Mouse (Mus musculus): Measurements from ENCODE around the gene Slc30a6. TPM values are rescaled to one million over a fixed set of nuclear protein-coding genes. Genes with fewer than 3 reads are reported as not detected.
"Not testable (repeated sequence)": the region's sequence is repeated elsewhere in the genome, so short reads cannot be mapped to it uniquely, and the experiment has no call there.

The Slc30a6 gene
- polyA plus RNA-seq, 1 experiment from 2014 or later = 40.9 TPM

DNA sequence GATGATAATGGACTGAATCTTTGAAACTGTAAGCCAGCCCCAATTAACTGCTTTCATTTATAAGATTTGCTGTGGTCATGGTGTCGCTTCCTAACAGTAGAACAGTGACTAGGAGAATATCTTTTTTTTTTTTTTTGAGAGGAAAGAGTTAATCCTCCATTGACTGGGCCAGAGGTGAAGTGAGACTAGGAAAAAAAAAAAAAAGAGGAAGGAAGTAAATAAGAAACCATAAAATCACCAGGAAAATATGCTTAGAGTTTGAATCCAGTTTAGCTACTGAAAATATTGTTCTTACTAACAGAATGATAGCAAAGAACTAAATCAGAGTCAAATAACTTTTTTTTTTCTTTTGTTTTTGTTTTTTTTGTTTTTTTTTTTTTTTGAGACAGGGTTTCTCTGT lies 59.3 kb downstream of the Slc30a6 start:
- no peak overlapping the region for H3K27ac ChIP-seq
- H3K9me3 ChIP-seq = no peaks in the 10 kb centered on the region

GRCm38 (mm10) chr17:74455426-74455825 lies 60.0 kb downstream of the Slc30a6 start:
- H3K9ac ChIP-seq = no peak overlapping the region
- no peak overlapping the region for H3K4me2 ChIP-seq
- ATAC-seq (ENCODE audit: insufficient number of reproducible peaks, low FRiP score, low TSS enrichment, low read depth) = no peak
- WGBS = 83% methylated on average over 4 of the region's 4 CpGs
- no peak overlapping the region for H3K4me3 ChIP-seq
- no peaks in the 10 kb centered on the region for H3K36me3 ChIP-seq
- no peak overlapping the region for H3K27ac ChIP-seq
- H3K9me3 ChIP-seq = no peaks in the 10 kb centered on the region
- no peaks in the 10 kb centered on the region for H3K27me3 ChIP-seq
- H3K4me1 ChIP-seq = no peaks in the 10 kb centered on the region

More for the DNA sequence above, 59.3 kb downstream of the Slc30a6 start:
- Histone ChIP-seq H3K4me3 (no peak overlapping the region), H3K27me3 (no peaks in the 10 kb centered on the region), H3K36me3 (no peaks in the 10 kb centered on the region), H3K4me2 (no peak overlapping the region), H3K4me1 (no peaks in the 10 kb centered on the region), H3K9ac (no peak overlapping the region)
- no peak for ATAC-seq (ENCODE audit: insufficient number of reproducible peaks, low FRiP score, low TSS enrichment, low read depth)
- 79% methylated on average over 1 of the region's 1 CpGs for WGBS

DNA sequence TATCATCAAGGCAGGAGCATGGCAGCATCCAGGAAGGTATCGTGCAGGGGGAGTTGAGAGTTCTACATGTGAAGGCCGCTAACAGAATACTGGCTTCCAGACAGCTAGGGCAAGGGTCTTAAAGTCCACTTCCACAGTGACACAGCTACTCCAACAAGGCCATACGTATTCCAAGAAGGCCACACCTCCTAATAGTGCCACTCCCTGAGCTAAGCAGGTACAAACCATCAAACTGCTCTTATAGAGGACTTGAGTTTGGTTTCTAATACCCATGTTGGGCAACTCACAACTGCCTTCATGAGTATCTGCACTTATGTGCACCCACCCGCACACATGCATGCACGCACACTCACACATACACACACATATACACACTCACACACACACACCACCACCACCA lies 61.4 kb downstream of the Slc30a6 start:
- Histone ChIP-seq H3K9me3 (no peaks in the 10 kb centered on the region), H3K4me2 (no peak overlapping the region), H3K9ac (no peak overlapping the region), H3K4me3 (no peak overlapping the region), H3K27ac (no peak overlapping the region), H3K36me3 (no peaks in the 10 kb centered on the region), H3K4me1 (no peaks in the 10 kb centered on the region), H3K27me3 (no peaks in the 10 kb centered on the region)
- no peak for ATAC-seq (ENCODE audit: insufficient number of reproducible peaks, low FRiP score, low TSS enrichment, low read depth)
- 91% methylated on average over 5 of the region's 5 CpGs for WGBS

GRCm38 (mm10) chr17:74457972-74458677 lies 62.7 kb downstream of the Slc30a6 start:
- H3K4me1 ChIP-seq = no peaks in the 10 kb centered on the region
- H3K4me2 ChIP-seq = no peak overlapping the region
- no peaks in the 10 kb centered on the region for H3K27me3 ChIP-seq
- 72% methylated on average over 10 of the region's 10 CpGs for WGBS
- no peak overlapping the region for H3K4me3 ChIP-seq
- no peak overlapping the region for H3K27ac ChIP-seq
- no peaks in the 10 kb centered on the region for H3K9me3 ChIP-seq
- H3K9ac ChIP-seq = no peak overlapping the region
- no peaks in the 10 kb centered on the region for H3K36me3 ChIP-seq
- ATAC-seq (ENCODE audit: insufficient number of reproducible peaks, low FRiP score, low TSS enrichment, low read depth) = no peak

DNA sequence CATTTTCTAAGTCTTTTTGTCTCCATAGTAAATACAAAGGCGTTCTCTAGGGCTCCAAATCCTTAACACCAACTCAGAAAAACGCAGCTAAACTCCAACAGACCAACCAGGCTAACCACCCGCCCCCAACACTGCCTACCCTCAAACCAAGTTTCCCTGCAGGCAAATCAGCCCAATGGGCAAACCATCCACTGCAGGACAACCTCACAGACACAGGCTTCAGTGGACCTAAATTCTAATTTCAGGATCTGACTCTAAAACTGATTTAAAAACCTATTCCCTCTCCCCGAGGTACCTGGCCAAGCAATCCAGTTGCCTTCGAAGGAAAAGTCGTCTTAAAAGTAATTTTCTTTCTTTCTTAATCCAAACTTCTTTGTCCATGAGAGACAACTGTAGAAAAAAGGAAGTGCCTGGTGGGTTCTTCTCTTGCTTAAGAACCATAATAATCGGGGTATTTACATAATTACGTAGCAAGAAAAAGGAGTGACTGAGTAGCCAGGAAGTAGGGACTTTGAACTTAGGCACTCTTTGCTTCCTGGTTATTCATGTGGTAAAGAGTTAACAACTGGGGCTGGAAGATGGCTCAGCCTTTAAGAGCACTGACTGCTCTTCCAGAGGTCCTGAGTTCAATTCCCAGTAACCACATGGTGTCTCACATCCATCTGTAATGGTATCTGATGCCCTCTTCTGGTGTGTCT lies 63.5 kb downstream of the Slc30a6 start, which contains the start of gene Nlrc4:
Gene Nlrc4, minus strand, starts transcription at position 432 of the 698 bp plus-strand sequence.
- H3K9ac ChIP-seq = no peak within 1 kb of the TSS
- H3K9me3 ChIP-seq = no peaks in the 10 kb centered on the region
- no peak within 1 kb of the TSS for H3K4me3 ChIP-seq
- 59% methylated on average over 8 of the region's 8 CpGs for WGBS
- no peaks in the 10 kb centered on the region for H3K36me3 ChIP-seq
- no peaks in the 10 kb centered on the region for H3K4me1 ChIP-seq
- ATAC-seq (ENCODE audit: insufficient number of reproducible peaks, low FRiP score, low TSS enrichment, low read depth) = no peak
- no peak within 1 kb of the TSS for H3K4me2 ChIP-seq
- H3K27me3 ChIP-seq = no peaks in the 10 kb centered on the region
- H3K27ac ChIP-seq = no peak within 1 kb of the TSS

DNA sequence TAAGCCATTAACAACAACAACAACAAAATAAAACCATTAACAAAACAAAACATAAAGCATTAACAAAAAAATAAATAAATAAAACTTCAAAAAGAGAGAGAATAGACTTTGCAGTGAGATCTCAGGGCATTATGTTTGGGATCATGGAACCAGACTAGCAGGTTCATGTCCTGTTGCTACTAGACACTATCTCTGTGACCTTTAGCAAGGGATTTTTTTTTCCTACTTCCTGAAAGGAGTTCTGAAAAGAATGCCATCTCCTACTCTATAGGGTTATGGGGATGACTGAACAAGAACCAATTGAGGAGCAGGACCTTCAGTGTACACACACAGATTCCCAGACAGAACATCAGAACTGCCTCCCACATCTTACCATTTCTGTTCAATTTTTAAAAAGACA lies 68.1 kb downstream of the Slc30a6 start:
- Histone ChIP-seq H3K27ac (no peak overlapping the region), H3K4me1 (no peaks in the 10 kb centered on the region), H3K27me3 (no peaks in the 10 kb centered on the region), H3K4me2 (no peak overlapping the region), H3K36me3 (no peaks in the 10 kb centered on the region), H3K9ac (no peak overlapping the region), H3K9me3 (no peaks in the 10 kb centered on the region), H3K4me3 (no peak overlapping the region)
- no peak for ATAC-seq (ENCODE audit: insufficient number of reproducible peaks, low FRiP score, low TSS enrichment, low read depth)

DNA sequence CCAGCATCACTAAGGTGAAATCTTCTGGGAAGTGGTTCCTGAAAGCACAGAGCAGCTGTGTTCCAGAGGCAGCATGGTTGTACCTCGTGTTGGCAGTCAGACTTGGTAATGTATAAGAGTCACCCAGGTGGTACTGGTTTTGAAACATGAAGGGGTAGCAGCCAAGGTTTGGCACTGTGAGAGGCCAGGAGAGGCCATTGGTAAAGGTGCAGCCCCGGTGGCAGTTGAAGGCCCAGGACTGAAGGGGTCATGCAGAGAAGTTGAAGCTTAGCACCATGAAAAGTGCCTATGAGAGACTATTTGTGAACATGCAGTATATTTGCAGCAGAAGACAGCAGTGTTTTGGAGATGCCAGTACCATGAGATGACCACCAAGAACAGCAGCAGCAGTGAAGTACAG lies 72.6 kb downstream of the Slc30a6 start:
- 82% methylated on average over 2 of the region's 2 CpGs for whole genome bisulfite sequencing
- H3K27me3 ChIP-seq; ATAC-seq (ENCODE audit: insufficient number of reproducible peaks, low FRiP score, low TSS enrichment, low read depth); H3K36me3 ChIP-seq; H3K27ac ChIP-seq; H3K9me3 ChIP-seq; H3K9ac ChIP-seq; H3K4me2 ChIP-seq; H3K4me1 ChIP-seq; H3K4me3 ChIP-seq: not testable (repeated sequence)

DNA sequence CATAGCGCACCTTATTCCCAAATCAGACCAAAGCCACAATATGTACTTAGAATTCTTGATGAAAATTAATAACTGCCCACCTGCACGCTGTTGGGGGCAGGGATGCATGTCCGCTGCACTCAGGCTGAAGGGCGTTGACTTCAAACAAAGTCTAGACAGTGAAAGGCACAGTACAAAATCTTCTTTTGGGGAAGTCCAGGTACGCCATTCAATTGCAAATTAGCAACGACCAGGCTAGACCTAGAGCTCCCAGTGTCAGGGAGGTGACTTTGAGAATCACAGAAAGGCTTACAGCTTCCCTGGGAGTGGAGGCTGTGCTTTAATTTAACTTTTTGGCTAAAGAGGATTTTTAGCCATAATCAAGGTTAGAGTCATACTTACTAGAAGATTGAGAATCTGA lies 74.7 kb downstream of the Slc30a6 start:
- WGBS = 82% methylated on average over 6 of the region's 6 CpGs
- ATAC-seq (ENCODE audit: insufficient number of reproducible peaks, low FRiP score, low TSS enrichment, low read depth); H3K4me2 ChIP-seq; H3K9ac ChIP-seq; H3K36me3 ChIP-seq; H3K4me1 ChIP-seq; H3K27me3 ChIP-seq; H3K4me3 ChIP-seq; H3K27ac ChIP-seq; H3K9me3 ChIP-seq: not testable (repeated sequence)

Other genes with a start within 250 kb of the Slc30a6 start
- 85.3 and 86.2 TPM in 2 replicates for gene Memo1, start 100.1 kb upstream of the Slc30a6 start, polyA plus RNA-seq (2015; fragmentation: Nextera tagmentation; extraction: Ambion mirVana)
- gene Dpy30, start 71.7 kb upstream of the Slc30a6 start, polyA plus RNA-seq (2015; fragmentation: Nextera tagmentation; extraction: Ambion mirVana) = 178 and 186 TPM in 2 replicates
- 14.5 and 17.0 TPM in 2 replicates for gene Spast, start 56.6 kb upstream of the Slc30a6 start, polyA plus RNA-seq (2015; fragmentation: Nextera tagmentation; extraction: Ambion mirVana)
- gene Nlrc4, start 63.5 kb downstream of the Slc30a6 start, polyA plus RNA-seq (2015; fragmentation: Nextera tagmentation; extraction: Ambion mirVana) = 0.31 and 0.34 TPM in 2 replicates
- 55.9 and 67.8 TPM in 2 replicates for gene Yipf4, start 93.9 kb downstream of the Slc30a6 start, polyA plus RNA-seq (2015; fragmentation: Nextera tagmentation; extraction: Ambion mirVana)
- 79.1 and 82.5 TPM in 2 replicates for gene Birc6, start 132.7 kb downstream of the Slc30a6 start, polyA plus RNA-seq (2015; fragmentation: Nextera tagmentation; extraction: Ambion mirVana)